Mouse (Mus musculus): ENCODE measurements at regions not wholly inside any gene's neighbourhood (a gene's known extent, or its start where the extent isn't known, plus 50 kb on each side); places are given as distances from the start of the nearest gene placed in this dataset.

- no peak for DNase-seq
These were observed 199.1 kb downstream of the Klf6 start for GRCm38 (mm10) chr13:6060229-6060845.

- no peak for DNase-seq
These were observed 201.0 kb downstream of the Klf6 start for GRCm38 (mm10) chr13:6062305-6062704.

GRCm38 (mm10) chr13:6062729-6063386 lies 201.6 kb downstream of the Klf6 start:
- no peak for DNase-seq

DNA sequence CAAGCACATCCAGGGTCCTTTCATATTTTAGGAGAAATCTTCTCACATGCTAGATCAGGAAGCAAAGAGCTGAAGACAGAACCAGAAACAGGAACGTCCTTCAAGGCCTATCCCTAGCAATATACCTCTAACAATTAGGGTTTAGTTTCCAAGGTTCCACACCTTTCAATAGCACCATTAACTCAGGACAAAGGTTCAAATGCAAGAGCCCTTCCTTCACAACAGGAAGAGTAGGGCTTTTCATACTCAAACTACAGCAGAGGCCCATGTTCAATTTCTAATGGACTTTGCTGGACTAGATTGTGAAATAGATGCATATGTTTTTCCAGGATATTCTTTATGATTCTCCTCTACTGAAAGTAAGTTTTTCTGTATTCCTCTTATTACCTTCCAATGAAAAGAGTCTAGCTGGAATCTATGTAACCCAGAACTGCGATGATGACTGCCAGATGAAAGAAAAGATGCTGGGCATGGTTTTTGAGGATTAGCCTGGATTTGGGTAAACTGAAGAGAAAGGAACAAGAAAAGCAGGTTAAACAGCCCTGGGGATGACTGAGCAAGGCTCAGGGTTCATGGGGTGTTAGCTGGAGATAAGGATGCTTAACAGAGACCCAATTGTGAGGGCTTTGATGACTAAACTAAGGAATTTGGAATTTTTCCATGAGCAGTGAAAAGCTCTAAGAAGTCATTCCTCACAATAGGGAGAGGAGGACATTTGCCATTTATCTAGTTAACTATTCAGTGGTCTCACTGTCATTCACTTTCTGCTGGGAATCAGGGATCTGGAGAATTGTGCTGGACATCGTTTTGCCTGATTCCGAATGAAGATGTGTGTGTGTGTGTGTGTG lies 215.9 kb downstream of the Klf6 start:
- no peak for DNase-seq

- no peak for DNase-seq
These were observed 224.6 kb downstream of the Klf6 start for GRCm38 (mm10) chr13:6085891-6086290.

DNA sequence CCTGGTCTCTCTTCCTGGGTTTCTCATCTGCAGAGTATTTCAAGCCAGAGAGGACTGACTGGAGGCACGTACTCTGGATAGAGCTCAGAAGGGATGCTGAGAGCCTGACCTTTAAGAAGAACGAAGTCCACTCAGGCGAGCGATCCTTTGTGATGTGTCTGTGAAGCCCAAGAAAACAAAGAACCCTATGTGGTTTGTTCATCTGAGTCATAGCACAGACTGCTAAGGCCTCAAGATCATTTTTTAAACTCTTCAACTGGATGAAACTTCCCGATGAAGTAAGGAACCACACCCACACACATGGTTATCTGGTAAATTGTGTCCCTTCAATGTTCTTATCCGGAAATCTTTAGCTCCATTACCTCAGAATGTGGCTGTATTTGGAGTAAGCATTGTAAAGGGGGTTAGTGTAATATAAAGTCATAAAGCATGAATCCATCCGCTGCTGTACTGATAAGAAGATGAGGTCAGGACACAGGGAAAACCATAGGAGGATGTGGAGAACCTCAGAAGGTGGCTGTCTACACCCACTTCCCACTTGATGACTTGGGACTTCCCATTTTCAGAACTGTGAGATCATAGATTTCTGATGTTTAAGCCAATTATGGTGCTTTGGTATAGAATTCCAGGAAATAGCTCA lies 247.9 kb downstream of the Klf6 start:
- DNase-seq, result no peak

GRCm38 (mm10) chr13:6119703-6120102 lies 258.4 kb downstream of the Klf6 start:
- no peak for DNase-seq

- no peak for DNase-seq
These were observed 266.0 kb downstream of the Klf6 start for GRCm38 (mm10) chr13:6127311-6127710.

- no peak for DNase-seq
These were observed 267.6 kb downstream of the Klf6 start for GRCm38 (mm10) chr13:6128903-6129302.

- DNase-seq, result no peak
These were observed 270.1 kb downstream of the Klf6 start for GRCm38 (mm10) chr13:6131363-6131762.

- no peak for DNase-seq
These were observed 275.9 kb downstream of the Klf6 start for GRCm38 (mm10) chr13:6137170-6137569.

- DNase-seq, result no peak
These were observed 281.5 kb downstream of the Klf6 start for GRCm38 (mm10) chr13:6142771-6143170.

DNA sequence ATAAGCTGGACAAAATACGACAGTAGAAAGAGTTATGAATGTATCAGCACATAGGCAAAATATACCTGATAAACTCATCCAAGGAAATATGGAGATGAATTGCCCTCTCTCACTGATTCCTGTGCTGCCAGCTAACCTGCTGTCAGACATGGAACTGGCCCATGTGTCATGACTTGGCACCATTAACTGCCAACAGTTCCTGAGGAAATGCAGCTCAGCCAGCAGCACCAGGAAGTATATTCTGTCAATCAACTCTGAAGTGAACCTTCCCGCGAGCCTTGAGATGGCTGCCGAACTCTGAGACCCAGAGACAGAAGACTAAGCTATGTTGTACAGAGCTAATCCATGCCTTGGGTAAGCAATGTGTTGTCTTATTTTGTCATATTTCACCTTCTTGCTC lies 292.4 kb downstream of the Klf6 start:
- no peak for DNase-seq

GRCm38 (mm10) chr13:6156191-6156590 lies 294.9 kb downstream of the Klf6 start:
- no peak for DNase-seq

GRCm38 (mm10) chr13:6157029-6157428 lies 295.7 kb downstream of the Klf6 start:
- no peak for DNase-seq

DNA sequence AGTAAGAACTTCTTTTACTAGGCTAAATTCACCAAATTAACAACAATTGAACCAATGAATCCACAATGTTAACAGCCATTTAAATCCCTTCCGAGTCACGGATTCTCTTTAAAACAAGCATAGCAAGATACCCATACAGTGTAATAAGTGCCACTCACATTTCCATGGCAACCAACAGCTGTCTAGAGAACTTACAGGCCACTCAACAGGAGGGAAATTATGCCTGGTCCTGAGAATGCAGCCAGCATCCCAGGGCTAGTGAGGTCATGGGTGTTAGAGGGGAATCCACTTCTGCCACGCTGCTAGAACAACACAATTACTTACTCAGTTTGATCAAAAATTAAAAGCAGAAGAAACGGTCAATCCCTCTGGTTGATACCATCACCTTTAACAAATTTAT lies 296.7 kb downstream of the Klf6 start:
- DNase-seq, result no peak

- DNase-seq, result no peak
These were observed 298.1 kb downstream of the Klf6 start for GRCm38 (mm10) chr13:6159412-6159811.

DNA sequence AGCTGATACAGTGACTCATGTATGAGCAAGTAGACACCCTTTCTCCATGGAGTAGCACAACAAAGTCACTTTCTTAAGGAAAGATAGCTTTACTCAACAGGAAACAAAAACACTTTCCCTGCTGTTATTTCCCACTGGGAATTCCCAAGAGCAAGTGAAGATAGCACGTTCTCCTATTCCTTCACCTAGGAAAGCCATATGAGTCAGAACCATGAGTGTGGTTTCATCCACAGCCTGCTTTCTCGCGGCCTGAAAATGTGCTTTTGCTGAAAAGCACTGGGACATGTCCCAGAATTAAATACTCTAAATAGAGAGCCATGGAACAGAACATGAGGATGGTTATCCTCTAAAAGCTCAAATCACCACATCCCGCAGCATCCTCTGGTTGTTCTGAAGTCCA lies 304.6 kb downstream of the Klf6 start:
- no peak for DNase-seq

GRCm38 (mm10) chr13:6167055-6167761 lies 305.9 kb downstream of the Klf6 start:
- DNase-seq, result no peak

- no peak for DNase-seq
These were observed 311.8 kb downstream of the Klf6 start for GRCm38 (mm10) chr13:6173095-6173494.

DNA sequence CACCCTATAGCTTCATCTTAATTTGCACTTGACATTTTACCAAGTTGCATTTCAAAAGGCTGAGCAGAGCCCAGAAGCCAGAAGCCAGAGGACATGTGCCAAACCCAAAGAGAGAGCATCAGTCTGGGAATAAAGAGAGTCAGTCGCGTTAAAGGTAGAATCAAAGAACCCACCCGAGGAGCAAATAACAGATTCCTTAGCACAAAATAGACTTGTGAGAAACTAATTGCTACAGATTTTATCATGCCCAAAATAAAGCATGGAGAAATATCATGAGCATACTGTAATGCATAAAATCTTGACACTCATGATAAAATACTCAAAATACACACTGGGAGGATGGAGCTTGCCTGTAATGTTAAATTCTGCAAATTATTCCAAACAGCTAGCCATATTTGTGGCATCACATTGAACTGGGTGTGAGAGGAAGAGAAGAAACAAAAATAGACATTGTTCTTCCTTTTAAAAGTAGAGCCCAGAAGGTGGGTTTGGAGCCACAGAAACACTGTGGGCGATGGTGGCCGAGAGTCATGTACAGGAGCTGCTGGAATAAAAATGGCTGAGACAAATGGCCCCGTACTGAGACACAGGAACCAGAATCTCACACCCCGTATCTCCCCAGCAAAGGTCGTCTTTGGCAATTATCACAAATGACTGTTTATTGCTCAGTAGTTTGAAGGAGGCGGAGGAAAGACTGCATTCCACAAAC lies 317.2 kb downstream of the Klf6 start:
- no peak for DNase-seq

GRCm38 (mm10) chr13:6189133-6189532 lies 327.9 kb downstream of the Klf6 start:
- no peak for DNase-seq

All from cerebellum, adult 11 months (tissue).